Mouse (Mus musculus): ENCODE data around the gene Zfp444.
"Not testable (repeated sequence)": the region's sequence is repeated elsewhere in the genome, so short reads cannot be mapped to it uniquely, and the experiment has no call there.

The Zfp444 gene

GRCm38 (mm10) chr7:6161541-6161940 lies 10.5 kb upstream of the Zfp444 start:
- DNase-seq (ENCODE audit: low spot score in 2 of 2), result no peak

- no peak for DNase-seq (ENCODE audit: low spot score in 2 of 2)
Observed at GRCm38 (mm10) chr7:6162172-6162571, 9.9 kb upstream of the Zfp444 start.

DNA sequence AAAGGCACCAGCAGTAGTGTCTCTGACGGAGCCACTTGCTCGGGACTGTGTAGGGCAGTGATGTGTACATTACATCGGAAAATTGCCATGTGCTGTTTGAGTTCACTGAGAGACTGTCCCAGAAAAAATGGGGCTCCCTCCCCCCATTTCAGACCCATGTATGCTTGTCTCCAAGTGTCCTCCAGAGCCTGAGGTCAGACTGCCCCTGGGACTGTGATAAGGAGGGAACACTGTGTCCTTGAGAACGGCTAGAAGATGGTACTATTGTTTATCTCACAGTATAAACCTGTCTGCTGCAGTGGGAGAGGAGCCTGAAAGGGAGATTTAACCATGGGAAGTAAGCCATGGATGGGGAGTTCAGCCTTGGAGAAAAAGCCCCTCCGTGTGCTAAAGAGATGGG lies 7.4 kb upstream of the Zfp444 start:
- DNase-seq (ENCODE audit: low spot score in 2 of 2), result no peak

DNA sequence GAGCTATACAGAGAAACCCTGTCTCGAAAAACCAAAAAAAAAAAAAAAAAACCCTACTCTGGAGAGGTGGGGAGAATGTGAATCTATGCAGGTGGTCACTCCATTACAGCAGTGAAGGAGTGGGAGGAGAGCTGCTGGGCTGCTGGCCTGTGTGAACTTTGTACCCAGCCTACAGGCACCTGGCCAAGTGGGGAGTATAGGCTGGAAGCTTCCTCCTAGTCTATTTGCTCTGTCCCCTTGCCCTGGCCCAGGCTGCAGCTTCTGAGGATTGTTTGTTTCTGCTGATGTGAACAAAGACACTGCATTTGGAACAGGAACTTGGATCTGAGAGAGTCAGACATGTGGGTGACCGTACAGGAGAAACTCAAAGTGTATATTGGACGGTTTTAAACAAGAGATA lies 2.6 kb upstream of the Zfp444 start:
- DNase-seq (ENCODE audit: low spot score in 2 of 2), result no peak

DNA sequence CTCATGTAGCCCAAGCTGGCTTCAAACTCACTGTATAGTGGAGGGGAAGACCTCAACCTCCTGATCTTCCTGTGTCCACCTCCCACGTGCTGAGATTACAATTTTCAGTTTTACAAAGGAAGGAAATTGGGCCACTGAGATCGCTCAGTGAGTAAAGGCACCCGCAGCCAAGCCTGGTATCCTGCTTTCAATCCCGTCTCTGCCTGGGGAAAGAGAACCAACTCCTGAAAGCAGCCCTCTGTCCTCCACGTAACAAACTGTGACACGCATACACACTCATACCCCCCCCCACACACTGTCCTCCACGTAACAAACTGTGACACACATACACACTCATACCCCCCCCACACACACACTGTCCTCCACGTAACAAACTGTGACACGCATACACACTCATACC lies 1.6 kb upstream of the Zfp444 start:
- no peak for DNase-seq (ENCODE audit: low spot score in 2 of 2)

- no peak for DNase-seq (ENCODE audit: low spot score in 2 of 2)
Observed at GRCm38 (mm10) chr7:6170871-6171270, 1.2 kb upstream of the Zfp444 start.

- peak; percentile 63 to 68 for DNase-seq (ENCODE audit: low spot score in 2 of 2)
Observed at GRCm38 (mm10) chr7:6171444-6172005, 501 bp upstream of the Zfp444 start.

DNA sequence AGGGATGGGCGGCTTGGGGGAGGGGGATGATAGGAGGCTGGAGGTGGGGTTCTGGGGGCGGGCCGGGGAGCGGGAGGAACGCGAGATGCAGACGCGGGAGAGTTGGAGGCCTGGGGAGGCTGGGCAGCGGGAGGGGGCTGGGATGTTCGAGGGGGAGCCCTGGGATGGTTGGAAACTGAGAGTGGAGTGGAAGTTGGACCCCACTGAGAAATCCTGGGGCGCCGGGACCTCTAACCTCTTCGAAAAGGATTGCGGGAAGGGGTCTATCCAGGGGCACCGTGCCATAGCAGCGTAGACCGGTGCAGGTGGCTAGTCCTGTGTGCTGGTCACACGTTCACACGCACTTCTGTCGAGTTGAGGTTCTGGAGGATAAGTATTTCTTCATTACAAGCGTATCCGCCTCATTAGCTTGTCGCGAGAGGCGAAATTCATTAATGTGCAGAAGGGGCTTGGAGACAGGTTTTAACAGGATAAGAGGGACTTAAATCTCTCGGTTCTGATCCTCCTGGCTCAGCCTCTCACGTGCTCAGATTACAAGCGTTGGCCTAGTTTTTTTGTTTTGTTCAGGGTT lies 733 bp downstream of the Zfp444 start:
- no peak for DNase-seq (ENCODE audit: low spot score in 2 of 2)

DNA sequence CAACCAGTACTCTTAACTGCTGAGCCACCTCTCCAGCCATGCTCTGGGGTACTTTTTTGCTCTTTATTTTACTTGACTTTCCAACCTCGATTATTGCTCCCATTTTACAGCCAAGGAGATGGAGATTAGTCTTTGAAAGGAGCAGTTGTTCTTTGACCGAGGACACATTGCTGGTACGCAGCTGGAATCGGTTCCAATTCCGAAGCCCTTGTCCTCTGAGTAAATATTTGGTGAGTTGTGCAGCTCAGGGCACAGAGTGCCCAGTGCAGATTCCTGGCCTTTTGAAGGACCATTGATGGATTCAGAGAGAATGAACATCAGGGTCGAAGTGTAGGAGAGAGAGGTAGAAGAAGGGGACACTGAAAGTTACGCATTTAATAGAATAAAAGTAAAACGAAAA lies 1.8 kb downstream of the Zfp444 start:
- DNase-seq (ENCODE audit: low spot score in 2 of 2), result no peak

DNA sequence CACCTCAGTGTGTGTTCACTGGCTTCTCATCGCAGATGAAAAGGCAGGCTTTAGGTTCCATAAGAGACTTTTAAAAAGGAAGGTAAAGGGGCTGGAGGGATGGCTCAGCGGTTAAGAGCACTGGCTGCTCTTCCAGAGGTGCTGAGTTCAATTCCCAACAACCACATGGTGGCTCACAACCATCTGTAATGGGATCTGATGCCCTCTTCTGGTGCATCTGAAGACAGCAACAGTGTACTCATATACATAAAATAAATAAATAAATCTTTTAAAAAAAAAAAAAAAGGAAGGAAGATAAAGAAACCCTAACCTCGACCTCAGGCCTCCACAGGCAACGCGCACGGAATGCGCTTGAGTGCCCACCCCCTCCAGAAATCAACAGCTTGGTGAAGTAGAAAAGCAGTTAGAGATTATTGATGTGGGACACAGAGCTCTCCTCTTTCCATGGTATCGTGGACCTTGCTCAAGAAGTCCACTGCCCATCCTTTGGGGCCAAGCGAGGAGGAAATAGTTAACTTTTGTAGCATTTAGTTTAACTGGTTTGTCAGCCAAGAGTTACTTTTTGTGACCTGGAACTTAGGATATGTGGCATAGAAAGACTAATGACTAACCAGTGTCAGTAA lies 2.5 kb downstream of the Zfp444 start:
- not testable (repeated sequence) for DNase-seq (ENCODE audit: low spot score in 2 of 2)

GRCm38 (mm10) chr7:6179013-6179412 lies 7.0 kb downstream of the Zfp444 start:
- DNase-seq (ENCODE audit: low spot score in 2 of 2), result no peak

DNA sequence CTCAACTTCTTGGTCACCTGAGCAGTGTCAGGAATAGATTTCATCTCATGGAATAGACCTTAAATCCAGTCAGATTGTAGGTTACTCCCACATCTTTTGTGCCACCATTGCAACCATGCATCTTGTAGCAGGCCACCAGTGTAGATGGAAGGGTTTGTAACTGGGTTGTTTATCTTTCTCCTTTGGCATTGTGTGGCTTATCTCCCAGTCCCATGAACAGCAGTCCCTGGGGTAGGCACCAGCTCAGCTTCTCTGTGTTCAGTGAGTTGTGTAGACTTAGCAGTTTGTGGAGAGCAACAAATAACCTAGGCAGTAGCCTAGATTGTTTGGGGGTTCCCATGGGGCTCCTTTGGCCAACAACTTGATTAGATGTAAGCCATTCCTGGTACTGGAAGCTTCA lies 10.9 kb downstream of the Zfp444 start:
- no peak for DNase-seq (ENCODE audit: low spot score in 2 of 2)

- DNase-seq (ENCODE audit: low spot score in 2 of 2), result no peak
Observed at GRCm38 (mm10) chr7:6183802-6184201, 11.8 kb downstream of the Zfp444 start.

DNA sequence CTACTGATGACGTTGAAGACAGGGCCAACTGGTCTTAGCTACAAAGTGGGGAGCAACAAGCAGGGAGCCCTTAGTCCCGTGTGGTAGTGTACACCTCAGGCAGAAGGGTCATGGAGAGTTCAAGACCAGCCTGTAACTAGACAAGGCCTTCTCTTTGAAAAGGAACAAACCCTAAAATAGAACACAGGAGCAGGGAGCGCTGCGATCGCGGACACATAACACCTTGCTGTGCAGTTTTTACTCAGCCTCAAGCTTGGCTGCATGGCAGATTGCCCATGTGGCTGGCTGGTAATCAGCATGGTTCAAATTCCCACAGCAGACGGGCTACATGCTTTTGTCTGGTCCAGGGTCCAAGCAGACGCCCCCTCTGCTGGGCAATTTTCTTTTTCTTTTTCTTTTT lies 12.5 kb downstream of the Zfp444 start:
- no peak for DNase-seq (ENCODE audit: low spot score in 2 of 2)

GRCm38 (mm10) chr7:6185391-6185790 lies 13.4 kb downstream of the Zfp444 start:
- no peak for DNase-seq (ENCODE audit: low spot score in 2 of 2)

- DNase-seq (ENCODE audit: low spot score in 2 of 2), result no peak
Observed at GRCm38 (mm10) chr7:6186176-6186575, 14.2 kb downstream of the Zfp444 start.

- DNase-seq (ENCODE audit: low spot score in 2 of 2), result no peak
Observed at GRCm38 (mm10) chr7:6186756-6187155, 14.7 kb downstream of the Zfp444 start.

- no peak for DNase-seq (ENCODE audit: low spot score in 2 of 2)
Observed at GRCm38 (mm10) chr7:6189542-6189941, 17.5 kb downstream of the Zfp444 start.

GRCm38 (mm10) chr7:6191376-6191775 lies 19.4 kb downstream of the Zfp444 start:
- DNase-seq (ENCODE audit: low spot score in 2 of 2), result peak; percentile 41 to 81

GRCm38 (mm10) chr7:6194129-6194528 lies 22.1 kb downstream of the Zfp444 start:
- peak in 1 of 2 experiments; percentile 75 for DNase-seq (ENCODE audit: low spot score in 2 of 2)

GRCm38 (mm10) chr7:6195777-6196176 lies 23.8 kb downstream of the Zfp444 start:
- DNase-seq (ENCODE audit: low spot score in 2 of 2), result no peak

- no peak for DNase-seq (ENCODE audit: low spot score in 2 of 2)
Observed at GRCm38 (mm10) chr7:6196790-6197189, 24.8 kb downstream of the Zfp444 start, which contains the start of gene Galp. Galp (plus strand) TSS chr7:6197090.

GRCm38 (mm10) chr7:6204200-6204599 lies 32.2 kb downstream of the Zfp444 start:
- no peak for DNase-seq (ENCODE audit: low spot score in 2 of 2)
